Mouse (Mus musculus) forebrain, embryonic 15.5 days (tissue): ENCODE measurements around the gene Diexf. TPM values are rescaled to one million over a fixed set of nuclear protein-coding genes. Genes with fewer than 3 reads are reported as not detected.

ENCODE experiments used
- ATAC-seq: fragments of 200-750 bp; cut with Nextera tagmentation; replicated peaks from 2 replicates; pipeline ENCODE4 v1.8.0; 2017; ENCODE audit warnings: mild to moderate bottlenecking, moderate TSS enrichment, moderate library complexity
- H3K27ac ChIP-seq: fragments of 300-500 bp; sonication (generic); replicated peaks from 2 replicates; pipeline ENCODE4 v1.5.1; 2015; ENCODE audit warnings: mild to moderate bottlenecking, inconsistent platforms
- H3K27me3 ChIP-seq: fragments of 300-500 bp; sonication (generic); 2 replicates; pipeline ENCODE4 v1.6.1; 2015; ENCODE audit warnings: inconsistent platforms
- H3K36me3 ChIP-seq: fragments of 300-500 bp; sonication (generic); 2 replicates; pipeline ENCODE4 v1.6.1; 2015; ENCODE audit warnings: mild to moderate bottlenecking, inconsistent platforms
- H3K4me1 ChIP-seq: fragments of 300-500 bp; sonication (generic); 2 replicates; pipeline ENCODE4 v1.6.1; 2015; ENCODE audit warnings: inconsistent platforms
- H3K4me2 ChIP-seq: fragments of 300-500 bp; sonication (generic); replicated peaks from 2 replicates; pipeline ENCODE4 v1.6.1; 2015; ENCODE audit warnings: mild to moderate bottlenecking, inconsistent platforms
- H3K4me3 ChIP-seq: fragments of 300-500 bp; sonication (generic); 2 replicates; pipeline ENCODE4 v1.5.1; 2015; ENCODE audit warnings: mild to moderate bottlenecking, inconsistent platforms
- H3K9ac ChIP-seq: fragments of 300-500 bp; sonication (generic); replicated peaks from 2 replicates; pipeline ENCODE4 v1.6.1; 2015; ENCODE audit warnings: mild to moderate bottlenecking, inconsistent platforms
- H3K9me3 ChIP-seq: fragments of 300-500 bp; sonication (generic); 2 replicates; pipeline ENCODE4 v1.6.1; 2016; ENCODE audit warnings: inconsistent platforms
- WGBS: fragments of 180-500 bp; shearing (Covaris S2); methylation state at CpG from one replicate; pipeline ENCODE4 v1.1.7; 2015; ENCODE audit warnings: mixed read lengths; 5-methylcytosine and 5-hydroxymethylcytosine counted together
- polyA plus RNA-seq: library from polyadenylated mRNA; unstranded; fragments of >200 nt; fragmentation: Nextera tagmentation; extraction: Ambion mirVana; gene quantifications from 2 replicates; pipeline ENCODE4 v1.2.1, GENCODE M21; 2015

Gene Diexf
- polyA plus RNA-seq, 1 experiment from 2014 or later, result 11.2 TPM

DNA sequence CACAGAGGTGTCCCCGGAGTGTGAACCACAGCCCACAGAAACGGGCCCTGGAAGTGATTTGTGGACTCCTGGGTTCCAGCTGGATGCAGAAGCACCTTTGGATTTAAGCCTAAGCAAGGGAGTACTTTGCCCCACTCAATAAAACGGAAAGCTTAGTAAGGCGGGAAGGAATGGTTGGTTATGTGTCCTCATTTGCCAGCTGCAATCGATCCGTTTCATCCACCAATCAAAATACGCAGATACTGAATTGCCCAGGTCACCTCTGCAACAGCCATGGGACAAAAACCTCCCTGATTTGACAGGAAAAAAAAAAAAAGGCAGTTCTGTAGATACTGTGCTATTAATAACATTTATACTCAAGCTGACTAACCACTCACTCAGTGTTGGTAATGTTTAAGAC, 47.0 kb downstream of the Diexf start:
- Histone ChIP-seq H3K4me1 (peaks cover 22% of the 10 kb centered on the region), H3K9ac (no peak overlapping the region), H3K9me3 (no peaks in the 10 kb centered on the region), H3K4me3 (no peak overlapping the region), H3K4me2 (no peak overlapping the region), H3K36me3 (no peaks in the 10 kb centered on the region), H3K27ac (peak overlapping the region; percentile 62), H3K27me3 (no peaks in the 10 kb centered on the region)
- 65% methylated on average over 7 of the region's 7 CpGs for WGBS
- ATAC-seq, result no peak

GRCm38 (mm10) chr1:193082311-193082921, 47.7 kb downstream of the Diexf start:
- ATAC-seq, result peak; percentile 57; the same call in 1 of the 2 replicates
- H3K9me3 ChIP-seq, result no peaks in the 10 kb centered on the region
- peak overlapping the region; percentile 62 for H3K27ac ChIP-seq
- H3K4me3 ChIP-seq, result no peak overlapping the region
- H3K27me3 ChIP-seq, result no peaks in the 10 kb centered on the region
- H3K9ac ChIP-seq, result 0 out of 2 replicates have a peak overlapping the region, but pooled peaks have one; percentile 1
- H3K36me3 ChIP-seq, result no peaks in the 10 kb centered on the region
- no peak overlapping the region for H3K4me2 ChIP-seq
- WGBS, result 13% methylated on average over 10 of the region's 10 CpGs
- peaks cover 22% of the 10 kb centered on the region for H3K4me1 ChIP-seq

DNA sequence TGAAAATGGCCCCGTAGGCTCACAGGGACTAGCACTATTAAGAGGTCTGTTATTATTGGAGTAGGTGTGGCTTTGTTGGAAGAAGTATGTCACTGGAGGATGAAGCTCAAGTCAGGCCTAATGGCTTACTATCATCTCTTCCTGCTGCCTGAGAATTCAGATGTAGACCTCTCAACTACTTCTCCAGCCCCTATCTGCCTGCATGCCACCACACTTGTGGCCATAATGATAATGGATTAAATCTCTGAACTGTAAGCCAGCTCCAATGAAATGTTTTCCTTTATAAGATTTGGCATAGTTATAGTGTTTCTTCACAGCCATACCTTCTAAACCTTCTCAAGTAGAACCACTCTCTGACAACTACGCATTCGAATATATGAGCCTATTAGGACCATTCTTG, 67.5 kb downstream of the Diexf start:
- no peak overlapping the region for H3K9ac ChIP-seq
- H3K9me3 ChIP-seq, result no peaks in the 10 kb centered on the region
- ATAC-seq, result no peak
- no peaks in the 10 kb centered on the region for H3K36me3 ChIP-seq
- no peak overlapping the region for H3K4me3 ChIP-seq
- no peak overlapping the region for H3K27ac ChIP-seq
- H3K27me3 ChIP-seq, result no peaks in the 10 kb centered on the region
- no peaks in the 10 kb centered on the region for H3K4me1 ChIP-seq
- WGBS, result 89% methylated on average over 3 of the region's 3 CpGs
- H3K4me2 ChIP-seq, result no peak overlapping the region

DNA sequence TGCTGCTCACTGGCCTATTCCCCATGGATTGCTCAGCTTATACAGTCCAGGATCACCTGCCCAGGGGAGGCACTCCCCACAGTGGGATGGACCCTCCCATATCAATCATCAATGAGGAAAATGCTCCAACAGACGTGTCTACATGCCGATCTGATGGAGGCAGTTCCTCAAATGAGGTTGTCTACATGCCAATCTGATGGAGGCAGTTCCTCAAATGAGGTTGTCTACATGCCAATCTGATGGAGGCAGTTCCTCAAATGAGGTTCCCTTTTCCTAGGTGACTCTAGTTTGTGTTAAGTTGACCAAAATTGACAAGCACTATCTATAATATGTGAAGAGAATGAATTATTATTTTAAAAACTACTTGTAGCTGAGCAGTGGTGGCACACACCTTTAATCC, 69.9 kb downstream of the Diexf start:
- 88% methylated on average over 2 of the region's 2 CpGs for WGBS
- no peaks in the 10 kb centered on the region for H3K27me3 ChIP-seq
- ATAC-seq, result no peak

GRCm38 (mm10) chr1:193059596-193059995, 70.5 kb downstream of the Diexf start:
- no peaks in the 10 kb centered on the region for H3K36me3 ChIP-seq
- H3K4me2 ChIP-seq, result no peak overlapping the region
- no peak overlapping the region for H3K27ac ChIP-seq
- H3K4me1 ChIP-seq, result no peaks in the 10 kb centered on the region
- H3K9ac ChIP-seq, result no peak overlapping the region
- H3K4me3 ChIP-seq, result no peak overlapping the region
- no peak for ATAC-seq
- no peaks in the 10 kb centered on the region for H3K27me3 ChIP-seq
- 57% methylated on average over 5 of the region's 5 CpGs for WGBS
- H3K9me3 ChIP-seq, result no peaks in the 10 kb centered on the region

More for the DNA sequence above, 69.9 kb downstream of the Diexf start:
- Histone ChIP-seq H3K4me2 (no peak overlapping the region), H3K36me3 (no peaks in the 10 kb centered on the region), H3K27ac (no peak overlapping the region), H3K9me3 (no peaks in the 10 kb centered on the region), H3K4me3 (no peak overlapping the region), H3K4me1 (no peaks in the 10 kb centered on the region), H3K9ac (no peak overlapping the region)

DNA sequence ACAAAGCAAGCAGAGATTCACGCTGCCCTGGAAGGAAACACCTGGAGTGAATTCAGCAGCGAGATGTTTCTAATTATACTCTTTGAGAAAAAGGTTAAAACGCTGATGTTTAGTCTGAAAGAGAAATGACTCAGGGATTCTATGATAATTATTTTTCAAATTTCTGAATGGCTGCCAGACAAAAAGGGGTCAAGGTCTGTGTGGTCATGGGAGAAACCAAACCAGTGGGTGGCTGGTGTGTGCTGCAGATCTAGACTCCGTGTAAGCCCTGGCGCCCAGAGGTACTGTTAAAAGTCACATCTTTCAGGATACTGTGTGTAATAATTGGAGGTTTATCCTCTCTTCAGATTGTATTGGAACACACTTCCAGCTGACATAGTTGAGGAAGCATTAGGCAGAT, 75.7 kb downstream of the Diexf start:
- Histone ChIP-seq H3K27ac (no peak overlapping the region), H3K4me2 (no peak overlapping the region), H3K4me1 (no peaks in the 10 kb centered on the region), H3K36me3 (no peaks in the 10 kb centered on the region), H3K9ac (no peak overlapping the region), H3K27me3 (no peaks in the 10 kb centered on the region), H3K9me3 (no peaks in the 10 kb centered on the region), H3K4me3 (no peak overlapping the region)
- WGBS, result 74% methylated on average over 5 of the region's 5 CpGs
- no peak for ATAC-seq

GRCm38 (mm10) chr1:193053065-193053464, 77.0 kb downstream of the Diexf start:
- H3K27me3 ChIP-seq, result no peaks in the 10 kb centered on the region
- no peak for ATAC-seq
- H3K4me3 ChIP-seq, result no peak overlapping the region
- H3K9ac ChIP-seq, result no peak overlapping the region
- H3K27ac ChIP-seq, result no peak overlapping the region
- WGBS, result 77% methylated on average over 5 of the region's 5 CpGs
- no peaks in the 10 kb centered on the region for H3K9me3 ChIP-seq
- H3K4me2 ChIP-seq, result no peak overlapping the region
- H3K4me1 ChIP-seq, result no peaks in the 10 kb centered on the region
- H3K36me3 ChIP-seq, result no peaks in the 10 kb centered on the region

DNA sequence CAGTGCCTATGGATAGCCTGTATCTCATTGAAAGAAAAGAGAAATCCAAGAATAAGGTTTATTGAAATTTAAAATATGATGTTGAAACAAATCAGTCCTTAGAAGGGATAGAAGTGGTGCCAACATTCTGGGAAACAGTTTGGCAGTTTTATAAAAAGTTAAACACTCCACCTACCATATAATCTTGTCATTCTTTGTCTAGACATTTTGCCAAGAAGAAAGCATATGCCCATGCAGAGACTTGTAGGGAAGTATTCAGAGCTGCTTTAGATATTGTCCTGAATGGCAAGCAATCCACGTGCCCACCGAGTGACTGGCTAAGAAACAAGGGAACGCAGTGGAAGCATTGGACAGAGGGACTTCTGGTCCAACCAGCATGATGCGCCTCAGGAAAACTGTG, 82.5 kb downstream of the Diexf start:
- H3K4me1 ChIP-seq, result no peaks in the 10 kb centered on the region
- no peak overlapping the region for H3K4me3 ChIP-seq
- H3K27ac ChIP-seq, result no peak overlapping the region
- WGBS, result 92% methylated on average over 4 of the region's 4 CpGs
- H3K9me3 ChIP-seq, result no peaks in the 10 kb centered on the region
- H3K9ac ChIP-seq, result no peak overlapping the region
- no peak for ATAC-seq
- no peaks in the 10 kb centered on the region for H3K27me3 ChIP-seq
- no peak overlapping the region for H3K4me2 ChIP-seq
- no peaks in the 10 kb centered on the region for H3K36me3 ChIP-seq

DNA sequence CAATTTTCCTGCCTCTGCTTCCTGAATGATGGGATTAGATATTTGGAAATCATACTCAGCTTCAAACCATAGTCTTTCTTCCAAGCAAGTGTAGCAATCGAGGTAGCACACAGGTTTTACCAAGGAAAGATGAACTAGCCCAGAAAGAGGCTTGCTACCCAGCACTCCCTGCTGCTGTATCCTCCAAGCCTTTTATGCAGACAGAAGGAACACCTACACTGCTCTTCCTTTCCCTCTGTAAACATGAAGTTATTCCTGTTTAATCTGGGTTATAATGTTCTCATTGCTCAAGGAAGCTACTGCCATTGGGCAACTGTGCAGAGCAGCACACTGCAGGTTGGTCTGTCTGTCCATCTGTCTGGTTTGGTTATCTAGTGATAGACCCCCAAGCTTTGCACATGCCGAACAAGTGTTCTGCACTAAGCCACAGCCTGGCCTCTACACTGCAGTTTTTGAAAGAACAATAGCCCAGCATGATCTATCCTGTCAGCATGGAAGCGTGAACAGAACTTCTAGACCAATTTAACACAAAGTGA, 87.2 kb downstream of the Diexf start:
- Histone ChIP-seq H3K9ac (no peak overlapping the region), H3K9me3 (no peaks in the 10 kb centered on the region), H3K36me3 (no peaks in the 10 kb centered on the region), H3K4me1 (no peaks in the 10 kb centered on the region), H3K27me3 (0 out of 2 replicates have a peak, but pooled peaks cover 2% of the 10 kb centered on the region), H3K4me2 (no peak overlapping the region), H3K4me3 (no peak overlapping the region), H3K27ac (no peak overlapping the region)
- ATAC-seq, result no peak
- WGBS, result 50% methylated on average over 3 of the region's 3 CpGs

Other genes with a start within 250 kb of the Diexf start
- 8.5 and 8.7 TPM in 2 replicates for gene Syt14, start 94.5 kb downstream of the Diexf start, polyA plus RNA-seq
- gene Irf6, start 22.8 kb upstream of the Diexf start, polyA plus RNA-seq, result 0.52 and 0.79 TPM in 2 replicates
- gene A130010J15Rik, start 37.8 kb upstream of the Diexf start, polyA plus RNA-seq, result 14.2 and 15.7 TPM in 2 replicates
- gene Traf3ip3, start 71.4 kb upstream of the Diexf start, polyA plus RNA-seq, result 1.3 TPM in 2 replicates
- gene Lamb3, start 77.4 kb upstream of the Diexf start, polyA plus RNA-seq, result 0.41 and 0.62 TPM in 2 replicates
- 0.66 and 0.67 TPM in 2 replicates for gene Hsd11b1, start 133.8 kb upstream of the Diexf start, polyA plus RNA-seq
- 5.1 and 5.3 TPM in 2 replicates for gene G0s2, start 142.9 kb upstream of the Diexf start, polyA plus RNA-seq
- 43.6 and 44.8 TPM in 2 replicates for gene Camk1g, start 240.0 kb upstream of the Diexf start, polyA plus RNA-seq